Mouse (Mus musculus) hindbrain, embryonic 12.5 days (tissue): ENCODE measurements at regions not wholly inside any gene's neighbourhood (a gene's known extent, or its start where the extent isn't known, plus 50 kb on each side); places are given as distances from the start of the nearest gene placed in this dataset.

Experiments
- ATAC-seq: fragments of 200-750 bp; cut with Nextera tagmentation; 2 replicates; pipeline ENCODE4 v1.8.0; 2017; ENCODE audit warnings: moderate TSS enrichment; ENCODE audit not compliant: low FRiP score
- H3K27ac ChIP-seq: fragments of 300-500 bp; sonication (generic); 2 replicates; pipeline ENCODE4 v1.5.1; 2016; ENCODE audit warnings: mild to moderate bottlenecking
- H3K27me3 ChIP-seq: fragments of 300-500 bp; sonication (generic); 2 replicates; pipeline ENCODE4 v1.6.1; 2016; ENCODE audit warnings: mild to moderate bottlenecking
- H3K36me3 ChIP-seq: fragments of 300-500 bp; sonication (generic); 2 replicates; pipeline ENCODE4 v1.6.1; 2016; ENCODE audit warnings: mild to moderate bottlenecking
- H3K4me1 ChIP-seq: fragments of 300-500 bp; sonication (generic); 2 replicates; pipeline ENCODE4 v1.6.1; 2016
- H3K4me2 ChIP-seq: fragments of 300-500 bp; sonication (generic); replicated peaks from 2 replicates; pipeline ENCODE4 v1.6.1; 2016; ENCODE audit warnings: mild to moderate bottlenecking
- H3K4me3 ChIP-seq: fragments of 300-500 bp; sonication (generic); 2 replicates; pipeline ENCODE4 v1.5.1; 2016; ENCODE audit warnings: mild to moderate bottlenecking
- H3K9ac ChIP-seq: fragments of 300-500 bp; sonication (generic); 2 replicates; pipeline ENCODE4 v1.6.1; 2016; ENCODE audit warnings: mild to moderate bottlenecking, moderate library complexity
- H3K9me3 ChIP-seq: fragments of 300-500 bp; sonication (generic); replicated peaks from 2 replicates; pipeline ENCODE4 v1.6.1; 2016; ENCODE audit warnings: mild to moderate bottlenecking
- WGBS: fragments of 180-500 bp; shearing (Covaris S2); methylation state at CpG from one replicate; pipeline ENCODE4 v1.1.7; 2016; 5-methylcytosine and 5-hydroxymethylcytosine counted together

DNA sequence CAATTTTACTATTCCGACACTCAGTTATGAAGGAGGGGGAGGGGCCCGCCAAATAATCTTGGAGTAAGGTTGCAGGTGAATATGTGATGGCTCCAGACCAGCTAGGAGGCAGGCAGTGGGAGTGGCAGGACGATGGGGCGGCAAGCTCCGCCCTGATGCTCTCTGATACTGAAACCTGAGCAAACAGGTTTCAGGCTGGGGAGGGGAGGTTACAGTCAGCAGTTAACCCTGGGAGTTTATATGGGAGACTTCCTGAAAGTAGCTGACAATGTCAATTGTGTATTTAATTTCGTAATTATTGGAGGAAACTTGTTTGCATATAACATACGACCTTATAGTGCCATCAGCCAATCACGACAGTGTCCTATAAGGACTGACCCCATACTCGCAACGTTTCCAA is 505.0 kb upstream of the Sox11 start:
- H3K9me3 ChIP-seq: no peaks in the 10 kb centered on the region
- no peak for ATAC-seq

DNA sequence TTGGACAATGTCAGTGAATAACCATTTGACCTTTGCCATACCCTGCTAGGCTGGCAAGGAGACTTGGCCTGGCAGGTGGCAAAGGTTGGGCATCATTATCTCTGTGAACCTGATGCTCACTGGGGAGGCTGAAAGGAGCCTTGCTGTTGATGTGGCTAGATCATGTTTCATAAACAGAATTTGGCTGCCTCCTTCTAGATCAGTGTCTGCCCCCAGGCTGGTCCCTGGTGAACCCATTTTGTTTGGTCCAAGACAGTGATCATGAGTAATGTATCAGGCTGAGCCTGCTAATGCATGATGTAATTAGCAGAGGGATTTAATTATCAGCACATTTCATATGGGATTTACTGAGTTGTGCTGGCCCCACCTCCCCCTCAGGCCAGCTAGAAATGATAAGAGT is 502.6 kb upstream of the Sox11 start:
- no peaks in the 10 kb centered on the region; the same call in 1 of the 2 replicates for H3K4me1 ChIP-seq
- no peak for ATAC-seq

More for the DNA sequence above, 505.0 kb upstream of the Sox11 start:
- Histone ChIP-seq H3K4me1 (no peaks in the 10 kb centered on the region; the same call in 1 of the 2 replicates), H3K4me2 (no peak overlapping the region), H3K9ac (no peak overlapping the region), H3K27ac (no peak overlapping the region), H3K36me3 (no peaks in the 10 kb centered on the region), H3K27me3 (no peaks in the 10 kb centered on the region), H3K4me3 (no peak overlapping the region)
- 63% methylated on average over 10 of the region's 10 CpGs for WGBS

GRCm38 (mm10) chr12:27838955-27839354 is 496.6 kb upstream of the Sox11 start:
- no peak overlapping the region for H3K9ac ChIP-seq
- no peak overlapping the region for H3K4me3 ChIP-seq
- H3K36me3 ChIP-seq: no peaks in the 10 kb centered on the region
- no peak overlapping the region for H3K27ac ChIP-seq
- no peak for ATAC-seq
- H3K27me3 ChIP-seq: no peaks in the 10 kb centered on the region
- H3K4me1 ChIP-seq: no peaks in the 10 kb centered on the region
- no peak overlapping the region for H3K4me2 ChIP-seq
- no peaks in the 10 kb centered on the region for H3K9me3 ChIP-seq

More for the DNA sequence above, 502.6 kb upstream of the Sox11 start:
- H3K27me3 ChIP-seq: no peaks in the 10 kb centered on the region
- no peak overlapping the region for H3K27ac ChIP-seq
- H3K4me3 ChIP-seq: no peak overlapping the region
- no peak overlapping the region for H3K4me2 ChIP-seq
- H3K36me3 ChIP-seq: no peaks in the 10 kb centered on the region
- H3K9me3 ChIP-seq: no peaks in the 10 kb centered on the region
- no peak overlapping the region for H3K9ac ChIP-seq

- Histone ChIP-seq H3K4me2 (no peak overlapping the region), H3K4me1 (no peaks in the 10 kb centered on the region), H3K4me3 (no peak overlapping the region), H3K27ac (no peak overlapping the region), H3K9ac (no peak overlapping the region), H3K36me3 (no peaks in the 10 kb centered on the region), H3K27me3 (no peaks in the 10 kb centered on the region), H3K9me3 (no peaks in the 10 kb centered on the region)
- no peak for ATAC-seq
- 83% methylated on average over 6 of the region's 6 CpGs for whole genome bisulfite sequencing
Measured at GRCm38 (mm10) chr12:27838384-27838783, 496.0 kb upstream of the Sox11 start.

DNA sequence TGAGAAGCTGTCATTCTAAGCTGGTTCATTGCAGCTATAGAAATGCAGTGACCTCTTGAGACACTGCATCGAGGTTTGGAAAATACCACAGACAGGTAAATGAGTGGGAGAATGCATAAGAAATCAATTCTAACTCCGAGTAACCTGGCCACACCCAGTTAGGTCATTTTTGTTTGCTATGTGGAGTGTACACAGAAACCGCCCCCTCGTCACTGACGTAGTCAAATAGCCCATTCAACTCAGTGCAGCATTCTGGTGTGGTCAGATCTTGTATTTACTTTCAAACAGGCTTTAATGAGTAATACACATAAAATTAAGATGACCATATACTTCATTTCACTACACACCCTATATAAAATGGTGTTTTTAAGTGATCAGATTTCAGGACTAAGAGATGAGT is 483.8 kb upstream of the Sox11 start:
- no peak for ATAC-seq
- Histone ChIP-seq H3K27ac (no peak overlapping the region), H3K36me3 (no peaks in the 10 kb centered on the region), H3K27me3 (no peaks in the 10 kb centered on the region), H3K9me3 (no peaks in the 10 kb centered on the region), H3K9ac (no peak overlapping the region), H3K4me3 (no peak overlapping the region), H3K4me2 (no peak overlapping the region), H3K4me1 (no peaks in the 10 kb centered on the region)
- WGBS: 82% methylated on average over 5 of the region's 5 CpGs

DNA sequence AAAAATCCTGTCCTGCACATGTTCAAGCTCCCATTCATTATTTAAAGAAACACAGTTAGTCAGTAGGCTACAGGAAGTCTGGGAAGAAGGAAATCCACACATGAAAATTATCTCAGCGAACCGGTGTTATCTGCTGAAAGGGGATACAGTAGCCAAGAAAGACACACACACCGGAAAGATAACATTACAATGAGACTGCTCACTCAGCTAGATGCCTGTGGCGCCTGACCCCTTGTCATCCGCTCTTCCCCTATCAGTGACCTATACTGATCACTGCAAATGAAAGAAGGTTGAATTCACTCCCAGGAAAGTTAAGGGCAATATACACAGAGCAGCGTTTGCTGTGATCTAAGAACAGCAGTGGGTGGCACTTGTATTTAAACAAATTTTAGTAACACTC is 481.0 kb upstream of the Sox11 start:
- H3K4me1 ChIP-seq: no peaks in the 10 kb centered on the region
- no peak overlapping the region for H3K4me3 ChIP-seq
- 69% methylated on average over 6 of the region's 6 CpGs for WGBS
- no peaks in the 10 kb centered on the region for H3K36me3 ChIP-seq
- no peak overlapping the region for H3K9ac ChIP-seq
- H3K4me2 ChIP-seq: no peak overlapping the region
- H3K27ac ChIP-seq: no peak overlapping the region
- ATAC-seq: no peak
- H3K9me3 ChIP-seq: no peaks in the 10 kb centered on the region
- no peaks in the 10 kb centered on the region for H3K27me3 ChIP-seq

GRCm38 (mm10) chr12:27796642-27797041 is 454.3 kb upstream of the Sox11 start:
- no peak for ATAC-seq
- no peak overlapping the region for H3K9ac ChIP-seq
- no peaks in the 10 kb centered on the region for H3K4me1 ChIP-seq
- H3K4me2 ChIP-seq: no peak overlapping the region
- no peaks in the 10 kb centered on the region for H3K9me3 ChIP-seq
- H3K27me3 ChIP-seq: no peaks in the 10 kb centered on the region
- no peaks in the 10 kb centered on the region for H3K36me3 ChIP-seq
- WGBS: 91% methylated on average over 4 of the region's 4 CpGs
- no peak overlapping the region for H3K4me3 ChIP-seq
- H3K27ac ChIP-seq: no peak overlapping the region

DNA sequence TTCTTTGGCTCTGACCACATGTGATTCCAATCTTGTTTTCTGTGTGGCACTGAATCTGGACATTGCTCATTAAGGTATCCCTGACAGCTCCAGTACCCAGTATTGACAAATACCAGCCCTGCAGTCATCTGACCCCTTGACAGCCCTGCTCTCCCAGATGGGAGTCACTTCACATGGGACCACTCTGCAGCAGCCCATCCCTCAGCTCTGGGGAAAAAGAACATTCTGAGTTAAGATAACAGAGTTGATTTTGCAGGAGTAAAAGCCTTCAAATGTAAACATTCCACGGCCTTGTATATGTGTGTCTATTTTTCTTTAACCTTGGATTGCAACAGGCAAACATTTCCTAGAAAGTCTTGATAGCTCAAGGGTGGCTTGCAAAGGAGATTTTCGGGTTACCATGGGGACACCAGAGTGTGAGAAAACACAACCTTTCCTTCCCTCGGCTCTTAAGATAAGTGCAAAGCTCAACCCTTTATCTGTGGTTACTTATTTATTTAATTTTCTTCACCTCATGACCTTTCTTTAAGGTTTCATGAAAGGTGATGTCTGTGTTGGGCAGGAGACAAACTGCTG is 444.4 kb upstream of the Sox11 start:
- Histone ChIP-seq H3K9ac (no peak overlapping the region), H3K27me3 (no peaks in the 10 kb centered on the region), H3K36me3 (no peaks in the 10 kb centered on the region), H3K4me3 (no peak overlapping the region), H3K4me1 (no peaks in the 10 kb centered on the region), H3K4me2 (no peak overlapping the region), H3K27ac (no peak overlapping the region), H3K9me3 (no peaks in the 10 kb centered on the region)
- ATAC-seq: no peak
- 55% methylated on average over 3 of the region's 3 CpGs for WGBS

- no peak for ATAC-seq
- H3K4me3 ChIP-seq: no peak overlapping the region
- H3K9me3 ChIP-seq: no peaks in the 10 kb centered on the region
- no peaks in the 10 kb centered on the region for H3K4me1 ChIP-seq
- H3K27ac ChIP-seq: no peak overlapping the region
- H3K9ac ChIP-seq: no peak overlapping the region
- H3K4me2 ChIP-seq: no peak overlapping the region
- 91% methylated on average over 1 of the region's 1 CpGs for WGBS
- no peaks in the 10 kb centered on the region for H3K27me3 ChIP-seq
- no peaks in the 10 kb centered on the region for H3K36me3 ChIP-seq
Measured at GRCm38 (mm10) chr12:27780801-27781200, 438.4 kb upstream of the Sox11 start.

DNA sequence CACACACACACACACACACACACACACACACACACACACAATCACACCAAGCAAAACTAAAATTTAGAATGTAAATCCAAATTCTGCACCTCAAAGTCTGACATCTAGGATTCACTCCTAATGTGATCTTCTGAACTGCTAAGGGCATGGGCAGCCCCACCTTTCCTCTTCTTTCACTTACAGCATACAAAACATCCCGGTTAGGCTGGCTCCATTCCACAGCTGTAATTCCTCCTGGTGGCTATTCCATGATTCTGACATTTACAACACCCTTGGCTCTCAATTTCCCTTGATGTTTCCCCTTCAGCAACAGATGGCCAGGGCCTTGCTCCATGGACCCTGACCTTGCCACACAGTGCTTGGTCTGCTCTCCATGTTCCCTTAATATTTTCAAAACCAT is 423.6 kb upstream of the Sox11 start:
- Histone ChIP-seq H3K4me1 (no peaks in the 10 kb centered on the region), H3K27ac (no peak overlapping the region), H3K27me3 (no peaks in the 10 kb centered on the region), H3K4me2 (no peak overlapping the region), H3K4me3 (no peak overlapping the region), H3K9ac (no peak overlapping the region), H3K9me3 (no peaks in the 10 kb centered on the region), H3K36me3 (no peaks in the 10 kb centered on the region)
- 82% methylated on average over 1 of the region's 1 CpGs for WGBS
- ATAC-seq: no peak

DNA sequence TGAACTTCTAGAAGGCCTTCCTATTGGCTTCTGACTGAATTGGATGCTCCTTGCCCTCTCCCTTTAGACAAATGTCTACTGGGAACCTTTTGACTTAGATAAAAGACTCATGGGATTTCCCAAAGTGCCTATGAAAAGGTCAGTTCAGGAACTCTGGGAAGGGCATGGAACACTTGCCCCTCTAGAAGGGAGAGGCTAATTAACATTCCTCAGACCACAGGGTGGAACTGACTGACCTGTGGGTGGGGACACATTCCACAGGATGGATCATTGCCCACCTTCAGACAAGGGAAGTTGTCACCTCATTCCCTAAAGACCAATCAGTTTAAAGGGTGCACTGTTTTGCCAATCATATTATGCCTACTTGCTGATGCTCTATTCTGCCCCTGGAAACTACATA is 416.6 kb upstream of the Sox11 start:
- no peak overlapping the region for H3K27ac ChIP-seq
- H3K4me3 ChIP-seq: no peak overlapping the region
- H3K4me1 ChIP-seq: no peaks in the 10 kb centered on the region
- ATAC-seq: no peak
- no peaks in the 10 kb centered on the region for H3K9me3 ChIP-seq
- no peaks in the 10 kb centered on the region for H3K36me3 ChIP-seq
- H3K27me3 ChIP-seq: no peaks in the 10 kb centered on the region
- no peak overlapping the region for H3K9ac ChIP-seq
- no peak overlapping the region for H3K4me2 ChIP-seq

GRCm38 (mm10) chr12:27757641-27758040 is 415.3 kb upstream of the Sox11 start:
- H3K27ac ChIP-seq: no peak overlapping the region
- H3K36me3 ChIP-seq: no peaks in the 10 kb centered on the region
- H3K27me3 ChIP-seq: no peaks in the 10 kb centered on the region
- no peak overlapping the region for H3K9ac ChIP-seq
- no peak overlapping the region for H3K4me3 ChIP-seq
- no peak for ATAC-seq
- no peaks in the 10 kb centered on the region for H3K4me1 ChIP-seq
- H3K9me3 ChIP-seq: no peaks in the 10 kb centered on the region
- no peak overlapping the region for H3K4me2 ChIP-seq

DNA sequence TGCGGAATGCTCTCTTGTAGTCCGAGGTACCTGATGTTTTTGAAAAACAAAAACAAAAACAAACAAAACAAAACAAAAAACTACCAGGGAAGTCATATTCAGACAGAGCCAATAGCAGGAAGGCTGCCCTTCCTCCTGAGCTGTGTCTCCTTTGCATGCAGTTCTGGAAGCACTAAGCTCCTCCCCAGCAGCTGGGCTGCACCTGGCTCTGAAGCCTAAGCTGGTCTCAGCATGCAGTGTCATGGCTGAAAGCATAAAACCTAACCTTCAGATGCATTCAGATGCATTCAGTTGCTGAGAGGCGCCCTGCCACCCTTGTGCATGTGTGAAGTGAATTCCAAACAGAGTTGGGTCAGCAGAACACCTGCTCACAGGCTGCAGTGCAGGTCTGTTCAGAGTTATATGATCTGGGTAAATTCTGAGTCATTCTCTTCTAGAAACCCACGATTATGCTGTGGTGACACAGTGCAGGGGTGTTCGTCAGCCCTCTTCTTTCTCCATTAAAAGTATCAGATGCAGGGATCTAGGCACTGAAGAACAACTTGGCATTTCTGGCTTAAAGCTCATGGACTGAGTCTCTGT is 382.3 kb upstream of the Sox11 start:
- Histone ChIP-seq H3K9ac (no peak overlapping the region), H3K27ac (no peak overlapping the region), H3K4me3 (no peak overlapping the region), H3K27me3 (no peaks in the 10 kb centered on the region), H3K4me2 (no peak overlapping the region), H3K4me1 (0 out of 2 replicates have a peak, but pooled peaks cover 3% of the 10 kb centered on the region), H3K36me3 (no peaks in the 10 kb centered on the region), H3K9me3 (no peaks in the 10 kb centered on the region)
- no peak for ATAC-seq
- 57% methylated on average over 5 of the region's 5 CpGs for WGBS
